Mouse (Mus musculus) limb, embryonic 14.5 days (tissue): ENCODE results near the gene Gm4969. TPM values are rescaled to one million over a fixed set of nuclear protein-coding genes. Genes with fewer than 3 reads are reported as not detected.

ENCODE experiments used
- ATAC-seq: fragments of 200-750 bp; cut with Nextera tagmentation; 2 replicates; pipeline ENCODE4 v1.8.0; 2017; ENCODE audit warnings: low read depth, moderate number of reproducible peaks, moderate TSS enrichment; ENCODE audit not compliant: low FRiP score
- DNase-seq: peaks from one replicate; pipeline ENCODE4 v3.0.0-alpha.2; 2015; ENCODE audit warnings: low spot score
- H3K27ac ChIP-seq: fragments of 300-500 bp; sonication (generic); replicated peaks from 2 replicates; pipeline ENCODE4 v1.5.1; 2014; ENCODE audit warnings: low read depth, mild to moderate bottlenecking, low read length, moderate library complexity, mixed read lengths
- H3K27me3 ChIP-seq: fragments of 300-500 bp; sonication (generic); 2 replicates; pipeline ENCODE4 v1.6.1; 2014; ENCODE audit warnings: low read length, mixed read lengths; ENCODE audit not compliant: control insufficient read depth, insufficient read depth
- H3K36me3 ChIP-seq: fragments of 300-500 bp; sonication (generic); 2 replicates; pipeline ENCODE4 v1.6.1; 2014; ENCODE audit warnings: mild to moderate bottlenecking, low read length, moderate library complexity, mixed read lengths; ENCODE audit not compliant: control insufficient read depth, insufficient read depth
- H3K4me1 ChIP-seq: fragments of 300-500 bp; sonication (generic); 2 replicates; pipeline ENCODE4 v1.6.1; 2014; ENCODE audit warnings: antibody characterized with exemption, low read length, mixed read lengths; ENCODE audit not compliant: control insufficient read depth, insufficient read depth
- H3K4me2 ChIP-seq: fragments of 300-500 bp; sonication (generic); replicated peaks from 2 replicates; pipeline ENCODE4 v1.6.1; 2014; ENCODE audit warnings: low read depth, mild to moderate bottlenecking, low read length, moderate library complexity; ENCODE audit not compliant: severe bottlenecking
- H3K4me3 ChIP-seq: fragments of 300-500 bp; sonication (generic); replicated peaks from 2 replicates; pipeline ENCODE4 v1.5.1; 2014; ENCODE audit warnings: low read length
- H3K9ac ChIP-seq: fragments of 300-500 bp; sonication (generic); 2 replicates; pipeline ENCODE4 v1.6.1; 2014; ENCODE audit warnings: mild to moderate bottlenecking, low read depth, low read length, moderate library complexity; ENCODE audit not compliant: severe bottlenecking
- H3K9me3 ChIP-seq: fragments of 300-500 bp; sonication (generic); 2 replicates; pipeline ENCODE4 v1.6.1; 2016; ENCODE audit warnings: low read length; ENCODE audit not compliant: control insufficient read depth
- POLR2A ChIP-seq: fragments of 200-500 bp; IDR thresholded peaks from 2 replicates; pipeline ENCODE4 v1.8.0; 2012; ENCODE audit warnings: inconsistent platforms, mild to moderate bottlenecking, moderate library complexity, borderline replicate concordance; ENCODE audit not compliant: insufficient read depth, insufficient read length; ENCODE audit errors: extremely low read depth
- WGBS: fragments of 180-500 bp; shearing (Covaris S2); extraction: QIAGEN DNeasy Blood & Tissue Kit; methylation state at CpG from one replicate; pipeline ENCODE4 v1.1.7; 2014; 5-methylcytosine and 5-hydroxymethylcytosine counted together
- polyA plus RNA-seq, 2 experiments: library from polyadenylated mRNA; depleted of rRNA in 1 of 2; stranded (reverse) in 1 of 2; unstranded in 1 of 2; fragments of >200 nt; fragmentation: Nextera tagmentation in 1 of 2; extraction: Ambion mirVana in 1 of 2; gene quantifications; 2 replicates each; pipeline versions ENCODE4 v1.2.1 to v1.2.3; 2012 to 2014

Gene Gm4969
- polyA plus RNA-seq, 2 experiments: 2.5 to 7.0 TPM

DNA sequence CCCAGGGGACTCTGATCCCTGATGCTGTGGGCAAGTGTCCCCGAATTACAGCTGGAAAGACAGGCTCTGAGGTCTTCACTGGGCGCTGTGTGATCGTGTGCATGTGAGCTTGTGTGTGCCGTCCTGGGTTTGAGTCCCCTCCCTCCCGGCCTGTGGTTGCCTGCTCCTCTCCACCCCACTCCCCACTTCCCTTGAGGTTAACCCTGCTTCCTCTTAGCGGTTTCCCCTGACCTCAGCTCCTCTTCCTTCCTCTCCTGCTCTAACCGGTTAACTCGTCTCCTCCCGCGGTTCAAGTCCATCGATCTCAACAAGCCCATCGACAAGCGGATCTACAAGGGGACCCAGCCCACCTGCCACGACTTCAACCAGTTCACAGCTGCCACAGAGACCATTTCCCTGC is 40.4 kb downstream of the Gm4969 start:
- H3K9me3 ChIP-seq: no peaks in the 10 kb centered on the region
- H3K4me3 ChIP-seq: peak overlapping the region; percentile 94
- TF ChIP-seq POLR2A: no peak
- H3K4me1 ChIP-seq: peaks cover 14% of the 10 kb centered on the region
- peaks cover 48% of the 10 kb centered on the region for H3K36me3 ChIP-seq
- ATAC-seq (no peak), DNase-seq (no peak)
- peak overlapping the region; percentile 87; the same call in 1 of the 2 replicates for H3K4me2 ChIP-seq
- WGBS: 75% methylated on average over 14 of the region's 14 CpGs
- no peaks in the 10 kb centered on the region for H3K27me3 ChIP-seq
- H3K27ac ChIP-seq: no peak overlapping the region
- H3K9ac ChIP-seq: peak overlapping the region; percentile 94; the same call in 1 of the 2 replicates

DNA sequence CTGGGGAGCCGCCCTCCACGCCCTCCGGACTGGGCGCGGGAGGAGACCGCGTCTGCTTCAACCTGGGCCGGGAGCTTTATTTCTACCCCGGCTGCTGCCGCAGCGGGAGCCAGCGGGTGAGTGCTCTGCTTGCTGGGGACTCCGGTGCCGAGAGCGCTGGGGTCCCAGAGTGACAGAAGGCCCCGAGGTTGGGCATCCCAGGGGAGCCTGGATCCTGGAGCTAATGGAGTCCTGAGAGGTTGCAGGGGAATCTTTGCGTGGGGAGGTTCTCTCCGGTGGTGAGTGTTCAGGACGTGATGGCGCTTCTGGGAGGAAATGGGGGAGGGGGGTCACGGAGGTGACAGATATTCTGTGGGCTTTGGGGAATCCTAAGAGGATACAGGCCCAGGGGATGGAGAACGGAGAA is 41.6 kb downstream of the Gm4969 start:
- Histone ChIP-seq H3K9ac (peak overlapping the region; percentile 94), H3K27me3 (no peaks in the 10 kb centered on the region), H3K4me1 (peaks cover 13% of the 10 kb centered on the region), H3K9me3 (no peaks in the 10 kb centered on the region), H3K4me3 (peak overlapping the region; percentile 94), H3K4me2 (peak overlapping the region; percentile 87), H3K36me3 (peaks cover 37% of the 10 kb centered on the region), H3K27ac (peak overlapping the region; percentile 82)
- ATAC-seq (no peak), DNase-seq (no peak)
- 0% methylated on average over 21 of the region's 22 CpGs for WGBS
- TF ChIP-seq POLR2A: no peak

DNA sequence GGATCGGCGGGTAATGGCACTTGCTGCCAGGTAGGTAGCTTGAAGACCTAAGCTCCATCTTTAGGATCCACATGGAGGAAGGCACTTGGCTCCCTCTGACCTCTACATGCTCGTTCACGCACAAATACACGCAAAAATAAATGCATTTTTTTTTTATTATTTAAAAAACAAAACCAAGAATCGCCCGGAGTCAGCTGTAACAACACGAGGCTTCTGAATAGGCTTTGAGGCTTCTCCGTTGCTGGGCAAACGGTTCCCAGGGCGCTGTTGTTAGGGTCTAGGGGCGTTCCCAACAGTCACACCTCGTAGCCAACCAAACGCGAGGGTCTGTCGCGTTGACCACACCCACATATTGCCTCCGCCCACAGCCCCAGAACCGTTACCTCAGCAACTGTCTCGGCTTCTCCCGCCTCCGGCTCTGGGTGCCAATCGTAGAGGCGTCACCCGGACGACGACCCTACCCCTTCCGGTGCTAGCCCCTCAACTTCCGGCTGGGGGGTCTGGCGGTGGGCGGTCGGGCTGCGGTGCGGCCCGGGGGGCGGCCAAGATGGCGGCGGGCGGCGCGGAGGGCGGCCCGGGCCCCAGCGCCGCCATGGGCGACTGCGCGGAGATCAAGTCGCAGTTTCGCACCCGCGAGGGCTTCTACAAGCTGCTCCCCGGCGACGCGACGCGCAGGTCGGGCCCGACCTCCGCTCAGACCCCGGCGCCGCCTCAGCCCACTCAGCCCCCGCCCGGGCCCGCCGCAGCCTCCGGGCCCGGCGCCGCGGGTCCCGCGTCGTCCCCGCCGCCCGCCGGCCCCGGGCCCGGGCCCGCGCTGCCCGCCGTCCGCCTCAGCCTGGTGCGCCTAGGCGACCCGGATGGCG is 42.2 kb downstream of the Gm4969 start, which contains the start of gene Dmwd:
TSS of gene Dmwd (plus strand) at position 505 of the 863 bp plus-strand sequence.
- peak within 1 kb of the TSS; percentile 94 for H3K4me3 ChIP-seq
- H3K27ac ChIP-seq: peak within 1 kb of the TSS; percentile 82
- H3K9me3 ChIP-seq: no peaks in the 10 kb centered on the region
- peak within 1 kb of the TSS; percentile 94 for H3K9ac ChIP-seq
- H3K27me3 ChIP-seq: no peaks in the 10 kb centered on the region
- peak; percentile 81; the same call in 1 of the 2 replicates for TF ChIP-seq POLR2A
- peaks cover 30% of the 10 kb centered on the region for H3K36me3 ChIP-seq
- under 1% methylated on average over 58 of the region's 91 CpGs for WGBS
- DNase-seq (peak; percentile 99), ATAC-seq (peak; percentile 99)
- peaks cover 13% of the 10 kb centered on the region for H3K4me1 ChIP-seq
- peak within 1 kb of the TSS; percentile 87 for H3K4me2 ChIP-seq

- DNase-seq (no peak), ATAC-seq (no peak)
- H3K36me3 ChIP-seq: peaks cover 23% of the 10 kb centered on the region
- peak overlapping the region; percentile 94 for H3K4me3 ChIP-seq
- H3K4me1 ChIP-seq: peaks cover 13% of the 10 kb centered on the region
- H3K9ac ChIP-seq: no peak overlapping the region
- TF ChIP-seq POLR2A: no peak
- no peaks in the 10 kb centered on the region for H3K27me3 ChIP-seq
- no peak overlapping the region for H3K27ac ChIP-seq
- no peaks in the 10 kb centered on the region for H3K9me3 ChIP-seq
- peak overlapping the region; percentile 52 for H3K4me2 ChIP-seq
- WGBS: 57% methylated on average over 5 of the region's 5 CpGs
Observed at GRCm38 (mm10) chr7:19075231-19075630, 42.9 kb downstream of the Gm4969 start.

GRCm38 (mm10) chr7:19074494-19074893 is 43.7 kb downstream of the Gm4969 start:
- ATAC-seq (no peak), DNase-seq (no peak)
- no peak overlapping the region for H3K4me2 ChIP-seq
- H3K9ac ChIP-seq: no peak overlapping the region
- 91% methylated on average over 6 of the region's 6 CpGs for WGBS
- H3K4me1 ChIP-seq: peaks cover 13% of the 10 kb centered on the region
- no peak overlapping the region for H3K27ac ChIP-seq
- no peaks in the 10 kb centered on the region for H3K9me3 ChIP-seq
- TF ChIP-seq POLR2A: no peak
- peaks cover 16% of the 10 kb centered on the region for H3K36me3 ChIP-seq
- no peak overlapping the region for H3K4me3 ChIP-seq
- H3K27me3 ChIP-seq: no peaks in the 10 kb centered on the region
